Mouse (Mus musculus): Measurements from ENCODE around the gene Asb5.

Asb5 gene

DNA sequence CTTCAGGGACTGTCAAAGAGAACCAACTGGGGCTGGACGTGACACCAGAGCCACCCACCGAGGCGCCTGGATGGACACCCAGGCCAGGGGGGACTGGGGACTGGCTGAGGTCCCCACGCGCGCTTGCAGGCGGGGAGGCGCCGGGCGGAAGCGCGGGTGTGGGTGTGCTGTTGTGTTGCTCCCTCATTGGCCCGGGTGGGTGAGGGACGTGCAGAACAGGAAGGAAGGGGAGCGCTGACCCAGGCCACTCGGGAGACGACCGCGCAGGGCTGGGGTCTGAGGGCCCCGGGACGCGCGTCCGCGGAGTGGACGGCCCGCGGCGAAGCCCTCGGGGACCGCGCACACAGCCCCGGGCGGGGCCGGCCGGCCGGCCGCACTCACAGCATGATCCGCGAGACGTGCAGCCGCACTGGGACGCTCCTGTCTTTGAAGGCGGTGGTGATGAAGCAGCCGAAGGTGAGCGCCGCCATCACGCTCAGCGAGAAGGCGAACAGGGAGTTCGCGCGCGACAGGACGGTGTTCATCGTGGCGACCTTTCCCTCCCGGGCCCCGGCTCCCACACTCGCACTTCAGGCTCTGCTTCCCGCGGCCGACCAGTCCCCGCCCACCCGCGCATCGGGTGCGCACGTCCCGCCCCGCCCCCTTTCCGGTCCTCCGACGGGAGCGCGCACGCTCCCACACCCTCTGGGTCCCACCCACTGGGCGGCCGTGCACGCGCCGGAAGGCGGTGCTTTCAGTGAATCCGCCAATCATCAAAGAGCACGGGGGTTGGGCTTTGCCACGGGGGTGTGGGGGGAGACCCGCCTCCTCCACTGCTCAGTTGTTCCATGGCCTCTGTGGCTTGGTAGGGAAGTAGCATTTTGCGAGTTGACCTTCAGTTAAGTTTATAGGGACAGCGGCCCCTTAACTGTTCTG, at the start of gene Asb5, which contains the start of gene Spcs3:
TSS of gene Asb5 (plus strand) at position 199 of the 915 bp plus-strand sequence.
TSS of gene Spcs3 (minus strand) at position 617 of the 915 bp plus-strand sequence.
- in situ Hi-C loops (cut with MboI) = no loop called here

DNA sequence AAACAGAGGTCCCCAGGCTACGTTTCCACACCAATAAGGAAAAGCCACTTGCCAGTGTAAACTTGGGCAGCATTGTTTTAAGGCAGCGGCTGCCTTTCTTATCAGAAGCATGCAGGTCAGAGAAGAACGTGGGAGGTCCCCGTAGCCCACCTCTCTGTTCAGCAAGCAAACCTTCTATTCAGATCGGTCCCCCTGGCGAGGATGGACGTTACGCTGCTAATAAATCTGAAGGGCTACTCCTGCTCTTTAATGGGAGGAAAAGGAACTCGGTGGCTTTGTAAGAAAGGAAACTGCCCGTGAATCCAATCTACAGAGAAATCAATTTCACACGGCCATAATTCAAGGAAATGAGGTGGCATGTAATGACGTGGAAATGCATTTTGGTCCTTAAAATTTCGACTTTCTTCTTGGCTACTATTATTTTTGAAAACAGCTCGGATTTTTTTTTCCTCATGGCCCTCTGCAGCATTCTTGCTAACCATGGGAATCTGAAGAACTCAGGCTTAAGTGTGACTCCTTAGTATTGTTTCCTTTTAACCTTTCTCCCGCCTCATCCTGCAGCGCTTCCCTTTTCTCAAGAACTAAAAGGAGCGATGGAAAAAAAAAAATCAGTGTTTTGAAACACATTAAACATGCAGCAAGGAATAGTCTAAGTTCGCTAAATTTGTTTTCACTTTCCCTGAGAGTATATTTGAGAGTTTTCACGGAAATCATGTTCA, 42.7 kb upstream of the Asb5 start:
- in situ Hi-C loops (cut with MboI) = no loop called here

DNA sequence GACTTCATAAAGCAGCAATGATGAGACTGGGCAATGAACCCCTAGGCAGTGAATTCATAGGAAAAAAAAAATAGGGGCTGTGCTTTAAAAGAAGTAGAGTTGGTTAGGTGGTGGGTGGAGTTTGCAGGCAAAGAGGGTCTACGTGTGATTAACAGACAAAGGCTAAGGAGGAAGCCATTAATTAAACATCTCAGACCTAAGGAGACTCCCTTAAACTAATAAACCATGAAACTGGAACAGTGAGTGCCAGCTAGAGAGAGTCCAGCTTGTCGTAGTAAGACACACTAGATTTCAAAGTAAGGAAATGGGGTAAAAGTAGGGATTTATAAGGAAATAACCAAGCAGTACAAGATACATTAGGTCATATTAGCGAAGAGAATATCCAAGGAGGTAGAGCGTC, 40.9 kb upstream of the Asb5 start:
- in situ Hi-C loops (cut with MboI) = no loop called here

DNA sequence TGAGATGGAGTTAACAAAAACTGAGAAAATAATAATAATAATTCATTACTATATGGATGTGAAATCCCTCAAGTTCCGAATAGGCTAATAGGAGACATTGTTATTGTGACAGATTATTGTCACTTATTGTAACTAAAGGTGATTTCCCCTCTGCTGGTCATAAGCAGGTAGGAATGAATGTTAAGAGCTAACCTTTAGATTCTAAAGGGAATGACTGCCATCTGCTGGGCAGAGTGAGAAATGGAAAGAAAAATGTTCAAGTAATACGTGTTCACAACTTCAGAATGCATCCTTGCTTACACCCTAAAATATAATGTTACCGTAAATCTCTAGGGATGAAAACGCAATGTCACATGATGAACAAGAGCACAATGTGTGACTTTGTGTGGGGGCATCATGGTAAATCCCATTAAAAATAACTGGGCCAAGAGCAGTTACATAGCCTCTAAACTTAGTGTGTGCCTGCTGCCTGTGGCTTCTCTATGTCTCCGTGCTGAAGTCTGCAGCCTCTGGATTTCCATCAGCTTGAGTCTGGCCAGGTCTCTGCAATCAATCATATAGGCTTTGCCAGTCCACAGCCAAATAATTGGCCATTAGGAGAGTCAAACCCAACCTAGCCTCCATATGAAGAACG, 38.2 kb upstream of the Asb5 start:
- in situ Hi-C loops (cut with MboI) = no loop called here

DNA sequence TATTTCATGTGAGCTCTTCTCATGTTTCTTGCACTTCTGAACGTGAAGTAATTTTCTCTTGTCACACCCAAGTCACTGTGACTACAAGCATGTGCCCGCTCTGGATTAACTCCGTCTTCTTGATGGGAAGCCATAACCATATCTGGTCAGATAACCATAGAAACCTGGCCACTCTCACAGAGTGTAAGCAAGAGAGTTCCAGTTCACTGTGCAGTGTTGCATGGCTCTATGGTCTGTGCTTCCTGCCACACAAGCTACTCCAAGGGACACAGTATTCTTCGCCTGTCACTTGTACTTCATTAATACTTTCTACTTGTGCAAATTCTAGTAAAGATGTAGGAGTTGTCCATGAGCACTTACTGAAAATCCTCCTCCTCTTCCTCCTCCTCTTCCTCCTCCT, 37.4 kb upstream of the Asb5 start:
- in situ Hi-C loops (cut with MboI) = no loop called here

DNA sequence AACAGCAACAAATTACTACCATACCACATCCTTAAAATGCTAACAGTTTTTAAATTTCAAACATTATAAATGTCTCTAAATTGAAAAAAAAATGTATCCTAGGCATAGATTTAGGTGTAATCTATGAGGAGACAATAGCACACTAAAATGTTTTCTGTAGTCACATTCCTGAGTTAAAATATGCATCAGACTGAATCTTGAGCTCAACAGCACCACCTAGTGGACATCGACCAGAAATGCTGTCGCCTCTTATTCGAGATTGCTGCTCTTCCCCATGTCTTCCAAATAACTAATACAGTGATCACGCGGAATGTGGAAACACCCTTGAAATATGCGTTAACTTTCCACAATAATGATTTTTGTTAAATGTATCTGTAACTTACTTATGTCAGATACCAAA, 36.3 kb upstream of the Asb5 start:
- in situ Hi-C loops (cut with MboI) = no loop called here

DNA sequence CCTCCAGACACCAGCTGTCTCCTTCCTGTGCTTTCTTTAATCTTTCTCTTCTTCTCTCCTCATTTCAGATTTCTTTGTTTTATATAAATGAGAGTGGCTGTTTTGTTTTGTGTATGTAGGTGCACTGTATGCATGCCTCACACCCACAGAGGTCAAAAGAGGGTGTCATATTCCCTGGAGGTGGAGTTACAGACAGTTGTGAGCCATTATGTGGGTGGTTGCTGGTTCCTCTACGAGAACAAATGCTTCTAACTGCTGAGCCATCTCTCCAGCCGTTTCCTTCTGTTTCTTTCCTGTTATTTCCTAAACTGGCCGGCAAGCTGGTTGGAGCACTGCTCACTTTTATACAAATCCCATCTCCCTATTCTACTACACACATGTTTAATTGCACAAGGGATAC, 35.5 kb upstream of the Asb5 start:
- in situ Hi-C loops (cut with MboI) = no loop called here

DNA sequence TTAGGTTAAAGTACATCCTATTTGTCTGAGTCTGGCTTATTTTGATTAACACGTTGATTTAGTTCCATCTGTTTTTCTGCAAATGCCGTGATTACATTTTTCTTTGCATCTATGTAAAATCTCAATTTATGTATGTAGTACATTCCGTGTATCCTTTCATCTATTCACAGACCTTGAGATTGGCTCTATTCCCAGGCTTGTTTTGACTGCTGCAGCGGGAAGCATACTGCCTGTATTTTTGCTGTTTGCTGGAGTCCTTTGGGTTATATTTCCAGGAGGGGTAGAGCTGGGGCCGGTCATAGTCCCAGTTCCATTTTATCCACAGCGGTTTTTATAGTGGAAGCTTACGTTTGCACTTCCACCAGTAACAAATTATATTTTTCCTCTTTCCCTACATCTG, 26.3 kb upstream of the Asb5 start:
- in situ Hi-C loops (cut with MboI) = no loop called here

DNA sequence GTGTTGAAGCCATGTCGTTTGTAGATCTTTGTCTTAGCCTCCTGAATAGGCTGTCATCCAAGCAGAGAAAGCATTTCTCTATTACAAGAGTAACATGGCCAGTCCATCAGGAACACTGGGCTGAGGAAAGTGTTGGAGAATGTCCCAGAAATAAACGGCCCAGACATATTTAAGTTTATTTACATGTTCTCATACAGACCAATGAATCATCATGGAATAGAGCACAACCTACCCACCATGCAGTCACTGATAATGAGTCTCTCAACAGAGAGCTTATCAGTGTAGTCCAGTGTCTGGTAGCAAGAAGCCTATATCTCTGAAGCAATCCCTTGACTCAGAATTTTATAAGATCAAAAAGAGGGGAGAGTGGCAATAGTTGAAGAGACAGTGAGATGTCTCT, 24.3 kb upstream of the Asb5 start:
- in situ Hi-C loops (cut with MboI) = no loop called here

DNA sequence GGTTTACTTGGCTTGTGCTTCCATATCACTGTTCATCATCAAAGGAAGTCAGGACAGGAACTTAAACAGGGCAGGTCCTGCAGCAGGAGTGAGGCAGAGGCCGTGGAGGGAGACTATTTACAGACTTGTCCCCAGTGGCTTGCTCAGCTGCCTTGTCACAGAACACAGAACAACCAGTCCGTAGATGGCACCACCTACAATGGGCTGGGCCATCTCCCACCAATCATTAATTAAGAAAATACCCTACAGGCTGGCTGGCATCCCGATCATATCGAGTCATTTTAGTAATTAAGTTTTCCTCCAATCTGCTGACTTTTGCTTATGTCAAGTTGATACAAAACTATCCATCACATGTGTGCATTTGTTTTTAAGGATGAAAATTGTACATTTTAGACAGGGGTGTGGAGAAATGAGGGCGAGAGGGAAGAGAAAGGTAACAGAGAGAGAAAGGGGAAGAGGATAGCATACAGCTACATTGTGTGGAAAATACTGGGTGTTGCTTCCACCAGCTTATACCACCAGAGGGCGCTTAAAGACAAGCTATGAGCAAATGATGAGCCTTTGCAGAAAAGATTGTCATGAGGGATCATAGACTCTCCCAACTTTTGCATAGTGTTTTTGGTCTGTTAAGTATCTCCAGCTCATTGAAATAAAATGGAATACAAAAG, 21.8 kb upstream of the Asb5 start:
- in situ Hi-C loops (cut with MboI) = no loop called here

DNA sequence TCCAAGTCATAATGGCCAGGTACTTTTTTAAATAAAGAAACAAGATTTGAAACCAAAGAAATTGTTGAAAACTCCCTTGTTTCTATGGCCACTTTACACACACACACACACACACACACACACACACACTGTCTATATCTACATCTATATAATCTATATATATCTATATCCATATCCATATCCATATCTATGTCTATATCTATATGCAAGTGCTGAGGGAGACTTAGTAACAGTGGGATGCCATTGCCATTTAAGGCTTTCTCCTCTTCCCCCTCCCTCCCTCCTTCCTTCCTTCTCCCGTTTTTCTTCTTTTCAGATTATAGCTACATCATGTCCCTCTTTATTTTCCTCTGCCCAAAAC, 21.3 kb upstream of the Asb5 start:
- in situ Hi-C loops (cut with MboI) = no loop called here

DNA sequence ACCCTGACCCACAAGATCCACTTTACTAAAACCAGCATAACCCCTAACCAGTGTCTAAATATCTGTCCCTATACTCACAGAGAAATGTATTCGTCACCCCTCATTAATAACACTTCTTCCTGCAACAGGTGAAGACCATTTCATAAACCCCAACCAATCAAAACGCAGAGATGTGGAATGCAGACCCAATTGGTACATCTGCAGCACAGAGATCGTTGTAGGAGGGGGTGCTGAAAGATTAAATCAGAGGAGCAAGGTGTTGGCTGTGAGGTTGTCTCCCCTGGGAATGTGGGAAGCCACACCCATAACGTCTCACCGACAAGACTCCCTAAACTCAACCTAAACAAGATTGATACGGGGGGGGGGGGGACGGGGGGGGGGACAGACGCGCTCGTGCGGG, 20.6 kb upstream of the Asb5 start:
- in situ Hi-C loops (cut with MboI) = no loop called here

DNA sequence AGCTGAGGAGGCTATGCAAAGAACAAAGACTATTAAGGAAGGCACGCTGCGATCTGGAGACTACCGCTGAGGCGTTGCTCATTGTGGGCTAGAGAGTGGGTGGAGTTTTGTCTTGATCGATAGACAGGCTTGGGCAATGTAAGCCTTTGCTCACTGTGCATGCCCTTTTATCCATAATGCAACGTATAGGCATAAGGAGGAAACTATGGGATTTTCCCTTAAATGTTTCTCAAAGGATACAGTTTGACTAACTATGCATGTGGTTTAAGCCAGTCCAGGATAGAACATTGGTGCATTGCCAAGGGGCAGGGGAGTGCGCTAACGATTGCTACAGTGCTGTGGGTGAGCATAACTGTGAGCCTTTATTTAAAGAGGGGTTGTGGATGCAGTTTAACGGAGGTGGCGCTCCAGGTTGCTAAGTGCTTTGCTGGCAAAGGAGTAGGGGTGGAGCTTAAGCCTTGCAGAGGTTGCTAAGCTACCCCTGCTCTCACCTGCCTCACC, 20.1 kb upstream of the Asb5 start:
- in situ Hi-C loops (cut with MboI) = no loop called here

DNA sequence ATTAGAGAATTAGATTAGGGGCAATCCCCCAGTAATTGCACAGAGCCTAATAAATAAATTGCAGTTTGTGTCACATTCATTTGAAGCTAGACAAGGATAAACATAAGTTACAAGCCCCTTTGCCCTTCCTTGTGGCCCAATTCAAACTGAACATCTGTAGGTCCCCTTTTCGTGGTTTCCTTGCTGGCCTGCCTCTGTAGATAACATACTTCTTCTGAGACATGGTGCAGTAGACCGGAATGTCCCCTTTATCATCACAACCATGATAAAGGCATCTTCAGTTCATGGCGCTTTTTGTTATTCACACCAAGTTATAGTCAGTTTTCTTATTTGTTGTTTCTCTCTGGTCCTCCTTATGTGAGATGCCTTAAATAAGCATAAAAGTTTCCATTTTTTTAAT, 17.6 kb upstream of the Asb5 start:
- in situ Hi-C loops (cut with MboI) = loop anchor here (10.0 kb wide), 1 partner anchor 143 kb away; no protein-coding TSS in a partner anchor

DNA sequence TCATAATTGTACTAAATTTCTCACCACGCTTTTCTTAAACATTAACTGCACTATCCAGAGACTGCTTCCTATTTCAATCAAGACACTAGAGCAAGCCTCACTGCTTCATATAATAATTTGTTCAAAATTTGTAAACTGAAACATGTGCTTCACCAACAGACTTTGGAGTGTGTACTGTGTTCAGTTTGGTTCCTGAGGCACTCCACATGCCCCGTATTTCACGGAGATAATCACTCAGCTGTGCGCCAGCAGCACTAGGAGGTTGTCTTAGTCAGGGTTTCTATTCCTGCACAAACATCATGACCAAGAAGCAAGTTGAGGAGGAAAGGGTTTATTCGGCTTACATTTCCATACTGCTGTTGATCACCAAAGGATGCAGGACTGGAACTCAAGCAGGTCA, 17.2 kb upstream of the Asb5 start:
- in situ Hi-C loops (cut with MboI) = loop anchor here (10.0 kb wide), 1 partner anchor 143 kb away; no protein-coding TSS in a partner anchor

DNA sequence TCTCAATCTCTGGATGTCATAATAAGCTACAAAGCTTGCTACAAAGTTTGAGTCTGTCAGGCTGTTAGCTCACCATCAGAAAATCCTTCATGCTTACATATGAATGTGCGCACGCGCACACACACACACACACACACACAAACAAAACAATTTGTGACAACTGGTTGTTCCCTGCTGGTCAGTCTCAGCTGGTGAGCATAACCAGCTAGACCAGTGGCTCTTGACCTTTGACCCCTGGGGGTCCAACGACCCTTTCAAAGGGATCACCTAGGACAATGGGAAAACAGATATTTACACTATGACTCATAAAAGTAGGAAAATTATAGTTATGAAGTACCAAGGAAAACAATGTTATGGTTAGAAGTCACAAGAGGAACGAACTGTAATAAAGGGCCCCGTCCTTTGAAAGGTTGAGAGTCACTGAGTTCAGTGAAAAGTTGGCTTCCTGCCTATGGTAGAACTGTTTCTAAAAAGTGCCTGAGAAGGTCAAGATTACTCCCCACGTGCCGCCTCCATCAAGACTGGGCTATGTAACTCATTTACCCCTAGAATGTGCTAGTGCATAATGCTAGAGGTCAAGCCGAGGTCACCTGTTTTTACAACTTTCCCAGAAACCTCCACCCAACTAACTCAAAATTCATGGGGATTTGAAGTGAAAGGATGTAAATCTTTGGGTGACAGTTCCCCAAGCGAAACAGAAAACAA, 10.5 kb upstream of the Asb5 start:
- in situ Hi-C loops (cut with MboI) = loop anchor here (10.0 kb wide), 1 partner anchor 136 kb away; no protein-coding TSS in a partner anchor

DNA sequence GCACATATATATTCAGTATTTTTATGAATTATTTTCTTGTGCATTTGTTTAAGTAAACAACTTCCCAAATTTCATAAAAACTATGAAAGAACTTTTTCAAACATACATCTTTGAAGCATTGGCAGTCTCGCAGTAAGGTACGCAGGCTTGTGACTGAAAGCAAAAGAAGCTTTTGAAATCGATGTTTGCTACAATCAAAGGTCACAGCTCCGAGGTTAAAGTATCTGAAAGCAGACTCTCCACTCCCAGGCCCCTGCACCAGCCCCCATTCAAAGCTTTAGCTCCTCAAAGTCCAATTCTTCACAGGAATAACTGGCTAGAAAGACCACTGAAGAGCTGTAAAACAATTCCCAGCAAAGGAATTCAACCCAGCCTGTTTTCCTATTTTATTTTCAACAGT, 8.9 kb upstream of the Asb5 start:
- in situ Hi-C loops (cut with MboI) = no loop called here

DNA sequence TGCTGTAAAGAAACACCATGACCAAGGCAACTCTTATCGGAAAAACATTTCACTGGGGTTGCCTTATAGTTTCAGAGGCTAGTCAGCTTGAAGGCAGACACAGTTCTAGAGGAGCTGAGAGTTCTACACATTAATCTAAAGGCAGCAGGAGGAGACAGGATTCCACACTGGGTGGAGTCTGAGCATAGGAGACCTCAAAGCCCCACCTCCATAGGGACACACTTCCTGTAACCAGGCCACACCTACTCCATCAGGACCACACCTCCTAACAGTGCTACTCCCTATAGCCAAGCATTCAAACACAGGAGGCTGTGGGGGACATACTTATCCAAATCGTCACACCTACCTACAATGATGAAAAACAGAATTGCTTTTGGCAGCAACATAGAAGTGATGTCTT, 3.8 kb upstream of the Asb5 start:
- in situ Hi-C loops (cut with MboI) = no loop called here

DNA sequence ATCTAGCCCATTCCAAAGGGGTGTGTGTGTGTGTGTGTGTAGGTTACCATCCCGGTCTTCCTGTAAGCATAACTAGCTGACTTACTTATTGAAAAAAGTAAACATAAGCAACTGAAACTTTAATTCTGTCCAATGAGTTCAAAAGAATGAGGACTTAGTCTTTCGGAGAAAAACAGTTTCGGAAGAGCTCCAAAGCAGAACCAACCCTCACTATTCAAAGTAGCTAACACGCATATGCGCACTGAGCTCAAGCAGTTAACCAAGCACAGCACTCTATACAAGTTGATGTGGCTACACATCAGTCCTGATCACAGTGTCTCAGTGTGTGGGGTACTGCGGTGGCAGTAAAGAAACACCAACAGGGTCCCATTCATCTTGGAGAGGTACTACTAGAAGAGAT, 2.7 kb upstream of the Asb5 start:
- in situ Hi-C loops (cut with MboI) = no loop called here

DNA sequence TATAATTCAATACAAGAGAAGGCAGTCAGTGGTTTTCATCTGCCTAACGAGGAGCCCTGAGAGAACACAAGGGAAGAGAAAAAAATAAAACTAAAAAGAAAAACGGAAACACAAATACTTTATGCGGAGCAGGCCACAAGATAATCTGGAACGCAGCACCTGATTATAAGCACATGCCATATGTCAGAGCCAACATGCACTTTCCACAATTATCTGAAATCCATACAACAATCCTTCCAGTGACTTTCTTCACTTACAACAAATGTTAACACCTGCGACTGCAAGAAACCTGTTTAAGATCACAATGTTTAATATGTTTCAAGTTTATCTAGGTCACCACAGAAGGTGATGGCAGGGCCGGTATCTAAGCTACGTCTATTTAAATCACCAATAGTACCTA, 809 bp upstream of the Asb5 start:
- in situ Hi-C loops (cut with MboI) = no loop called here

DNA sequence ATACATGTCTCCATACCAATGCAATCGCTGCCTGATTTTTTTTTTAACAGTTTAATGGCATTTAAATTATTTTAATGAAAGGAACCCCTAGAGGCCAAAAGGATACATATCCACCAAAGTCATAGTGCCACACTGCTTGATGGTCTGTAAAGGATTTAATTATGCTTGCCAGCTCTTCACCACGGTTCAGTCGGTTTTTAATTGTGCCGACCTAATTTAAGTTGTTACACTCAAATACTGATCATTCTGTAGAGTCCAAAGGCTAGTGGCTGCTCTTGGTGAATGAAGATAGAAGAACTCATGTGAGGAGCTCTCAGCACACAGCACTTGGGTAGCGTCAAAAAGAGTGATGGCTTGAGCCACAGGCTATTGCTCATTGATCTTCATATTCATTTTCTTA, 5.8 kb downstream of the Asb5 start:
- in situ Hi-C loops (cut with MboI) = no loop called here

Measured in mature B cell (primary cell).